Mouse (Mus musculus): ENCODE results near the gene Tuba3b. TPM values are rescaled to one million over a fixed set of nuclear protein-coding genes. Genes with fewer than 3 reads are reported as not detected.

Gene Tuba3b
- polyA plus RNA-seq (2017; shearing (Covaris generic)), result not detected

GRCm38 (mm10) chr6:145615666-145616210, at the start of gene Tuba3b:
Gene Tuba3b, plus strand, starts transcription at chr6:145615757.
- ATAC-seq, result no peak

- no peak for ATAC-seq
These were observed 48.3 kb upstream of the Tuba3b start for GRCm38 (mm10) chr6:145567296-145567695.

- no peak for ATAC-seq
These were observed 47.7 kb upstream of the Tuba3b start for GRCm38 (mm10) chr6:145567832-145568231.

GRCm38 (mm10) chr6:145568701-145569100, 46.9 kb upstream of the Tuba3b start:
- no peak for ATAC-seq

- no peak for ATAC-seq
These were observed 42.1 kb upstream of the Tuba3b start for GRCm38 (mm10) chr6:145573250-145574013.

GRCm38 (mm10) chr6:145576762-145577161, 38.8 kb upstream of the Tuba3b start:
- ATAC-seq, result no peak

GRCm38 (mm10) chr6:145578457-145579185, 36.9 kb upstream of the Tuba3b start:
- no peak for ATAC-seq

GRCm38 (mm10) chr6:145579761-145580160, 35.8 kb upstream of the Tuba3b start:
- no peak for ATAC-seq

- no peak for ATAC-seq
These were observed 34.0 kb upstream of the Tuba3b start for GRCm38 (mm10) chr6:145581366-145582170.

GRCm38 (mm10) chr6:145585052-145585973, 30.2 kb upstream of the Tuba3b start:
- ATAC-seq, result no peak

GRCm38 (mm10) chr6:145590501-145591293, 24.9 kb upstream of the Tuba3b start:
- ATAC-seq, result no peak

GRCm38 (mm10) chr6:145591578-145591977, 24.0 kb upstream of the Tuba3b start:
- no peak for ATAC-seq

GRCm38 (mm10) chr6:145592036-145592435, 23.5 kb upstream of the Tuba3b start:
- no peak for ATAC-seq

- no peak for ATAC-seq
These were observed 23.0 kb upstream of the Tuba3b start for GRCm38 (mm10) chr6:145592531-145592998.

GRCm38 (mm10) chr6:145593991-145594390, 21.6 kb upstream of the Tuba3b start:
- ATAC-seq, result no peak

- ATAC-seq, result no peak
These were observed 19.7 kb upstream of the Tuba3b start for GRCm38 (mm10) chr6:145595905-145596304.

GRCm38 (mm10) chr6:145598794-145599555, 16.6 kb upstream of the Tuba3b start:
- no peak for ATAC-seq

- no peak for ATAC-seq
These were observed 11.4 kb upstream of the Tuba3b start for GRCm38 (mm10) chr6:145604126-145604525.

GRCm38 (mm10) chr6:145604648-145605047, 10.9 kb upstream of the Tuba3b start:
- ATAC-seq, result no peak

- no peak for ATAC-seq
These were observed 10.4 kb upstream of the Tuba3b start for GRCm38 (mm10) chr6:145605203-145605602.
